Mouse (Mus musculus) limb, embryonic 14.5 days (tissue): ENCODE measurements around the gene Capn5. TPM values are rescaled to one million over a fixed set of nuclear protein-coding genes. Genes with fewer than 3 reads are reported as not detected.

Source experiments
- ATAC-seq: fragments of 200-750 bp; cut with Nextera tagmentation; 2 replicates; pipeline ENCODE4 v1.8.0; 2017; ENCODE audit warnings: low read depth, moderate number of reproducible peaks, moderate TSS enrichment; ENCODE audit not compliant: low FRiP score
- DNase-seq: peaks from one replicate; pipeline ENCODE4 v3.0.0-alpha.2; 2015; ENCODE audit warnings: low spot score
- H3K27ac ChIP-seq: fragments of 300-500 bp; sonication (generic); replicated peaks from 2 replicates; pipeline ENCODE4 v1.5.1; 2014; ENCODE audit warnings: low read depth, mild to moderate bottlenecking, low read length, moderate library complexity, mixed read lengths
- H3K27me3 ChIP-seq: fragments of 300-500 bp; sonication (generic); 2 replicates; pipeline ENCODE4 v1.6.1; 2014; ENCODE audit warnings: low read length, mixed read lengths; ENCODE audit not compliant: control insufficient read depth, insufficient read depth
- H3K36me3 ChIP-seq: fragments of 300-500 bp; sonication (generic); 2 replicates; pipeline ENCODE4 v1.6.1; 2014; ENCODE audit warnings: mild to moderate bottlenecking, low read length, moderate library complexity, mixed read lengths; ENCODE audit not compliant: control insufficient read depth, insufficient read depth
- H3K4me1 ChIP-seq: fragments of 300-500 bp; sonication (generic); 2 replicates; pipeline ENCODE4 v1.6.1; 2014; ENCODE audit warnings: antibody characterized with exemption, low read length, mixed read lengths; ENCODE audit not compliant: control insufficient read depth, insufficient read depth
- H3K4me2 ChIP-seq: fragments of 300-500 bp; sonication (generic); replicated peaks from 2 replicates; pipeline ENCODE4 v1.6.1; 2014; ENCODE audit warnings: low read depth, mild to moderate bottlenecking, low read length, moderate library complexity; ENCODE audit not compliant: severe bottlenecking
- H3K4me3 ChIP-seq: fragments of 300-500 bp; sonication (generic); replicated peaks from 2 replicates; pipeline ENCODE4 v1.5.1; 2014; ENCODE audit warnings: low read length
- H3K9ac ChIP-seq: fragments of 300-500 bp; sonication (generic); 2 replicates; pipeline ENCODE4 v1.6.1; 2014; ENCODE audit warnings: mild to moderate bottlenecking, low read depth, low read length, moderate library complexity; ENCODE audit not compliant: severe bottlenecking
- H3K9me3 ChIP-seq: fragments of 300-500 bp; sonication (generic); 2 replicates; pipeline ENCODE4 v1.6.1; 2016; ENCODE audit warnings: low read length; ENCODE audit not compliant: control insufficient read depth
- POLR2A ChIP-seq: fragments of 200-500 bp; IDR thresholded peaks from 2 replicates; pipeline ENCODE4 v1.8.0; 2012; ENCODE audit warnings: inconsistent platforms, mild to moderate bottlenecking, moderate library complexity, borderline replicate concordance; ENCODE audit not compliant: insufficient read depth, insufficient read length; ENCODE audit errors: extremely low read depth
- WGBS: fragments of 180-500 bp; shearing (Covaris S2); extraction: QIAGEN DNeasy Blood & Tissue Kit; methylation state at CpG from one replicate; pipeline ENCODE4 v1.1.7; 2014; 5-methylcytosine and 5-hydroxymethylcytosine counted together
- polyA plus RNA-seq, 2 experiments: library from polyadenylated mRNA; depleted of rRNA in 1 of 2; stranded (reverse) in 1 of 2; unstranded in 1 of 2; fragments of >200 nt; fragmentation: Nextera tagmentation in 1 of 2; extraction: Ambion mirVana in 1 of 2; gene quantifications; 2 replicates each; pipeline versions ENCODE4 v1.2.1 to v1.2.3; 2012 to 2014

Capn5 gene
- polyA plus RNA-seq, 2 experiments, result 6.5 to 9.6 TPM

DNA sequence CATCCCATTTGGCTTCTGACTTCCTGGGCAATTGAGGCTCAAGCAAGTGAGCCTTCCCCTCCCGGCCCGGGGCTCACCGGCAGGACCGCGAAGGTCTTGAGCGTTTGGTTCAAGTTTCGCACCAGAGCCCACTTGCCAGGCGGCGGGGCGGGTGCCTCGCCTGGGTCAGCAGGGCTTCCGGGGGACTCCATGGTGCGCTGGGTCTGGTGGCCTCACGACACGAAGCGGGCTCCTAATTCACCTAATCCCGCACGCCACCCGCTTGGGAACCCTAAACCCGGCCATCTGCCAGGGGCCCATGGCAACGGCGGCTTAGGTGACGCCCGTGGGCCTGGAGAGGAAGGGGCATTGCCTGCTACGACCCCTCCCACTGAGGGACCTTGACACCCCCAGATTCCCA lies 66.8 kb downstream of the Capn5 start:
- peak overlapping the region; percentile 29 for H3K4me3 ChIP-seq
- WGBS, result 5% methylated on average over 25 of the region's 25 CpGs
- H3K9me3 ChIP-seq, result no peaks in the 10 kb centered on the region
- no peaks in the 10 kb centered on the region for H3K27me3 ChIP-seq
- H3K36me3 ChIP-seq, result no peaks in the 10 kb centered on the region
- no peak overlapping the region for H3K27ac ChIP-seq
- no peak for DNase-seq
- H3K4me1 ChIP-seq, result peaks cover 9% of the 10 kb centered on the region
- TF ChIP-seq POLR2A, result no peak
- H3K4me2 ChIP-seq, result peak overlapping the region; percentile 59
- ATAC-seq, result peak; percentile 17; the same call in 1 of the 2 replicates
- peak overlapping the region; percentile 48 for H3K9ac ChIP-seq

DNA sequence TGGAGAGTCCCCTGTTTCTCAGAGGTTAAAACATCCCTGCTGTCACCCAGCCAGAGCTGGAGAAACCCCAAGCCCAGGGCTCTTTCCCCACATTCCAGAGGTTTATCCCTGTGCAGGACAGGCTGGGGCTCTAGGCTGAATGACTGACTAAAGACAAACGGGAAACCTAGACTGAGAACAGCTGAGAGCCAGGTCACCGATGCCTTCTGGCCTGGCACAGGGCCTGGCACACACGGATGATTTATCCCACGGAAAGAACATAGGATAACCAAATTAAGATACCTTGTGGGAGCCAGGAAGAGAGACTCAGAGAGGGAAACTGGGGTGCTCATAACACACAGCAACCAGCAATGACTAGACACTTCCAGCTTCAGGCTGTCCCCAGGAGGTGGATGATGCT lies 68.3 kb downstream of the Capn5 start:
- no peak for TF ChIP-seq POLR2A
- no peak overlapping the region for H3K9ac ChIP-seq
- no peak overlapping the region for H3K27ac ChIP-seq
- H3K27me3 ChIP-seq, result no peaks in the 10 kb centered on the region
- ATAC-seq (no peak), DNase-seq (no peak)
- H3K9me3 ChIP-seq, result no peaks in the 10 kb centered on the region
- no peak overlapping the region for H3K4me3 ChIP-seq
- H3K36me3 ChIP-seq, result no peaks in the 10 kb centered on the region
- peaks cover 9% of the 10 kb centered on the region for H3K4me1 ChIP-seq
- WGBS, result 66% methylated on average over 4 of the region's 4 CpGs
- no peak overlapping the region for H3K4me2 ChIP-seq

DNA sequence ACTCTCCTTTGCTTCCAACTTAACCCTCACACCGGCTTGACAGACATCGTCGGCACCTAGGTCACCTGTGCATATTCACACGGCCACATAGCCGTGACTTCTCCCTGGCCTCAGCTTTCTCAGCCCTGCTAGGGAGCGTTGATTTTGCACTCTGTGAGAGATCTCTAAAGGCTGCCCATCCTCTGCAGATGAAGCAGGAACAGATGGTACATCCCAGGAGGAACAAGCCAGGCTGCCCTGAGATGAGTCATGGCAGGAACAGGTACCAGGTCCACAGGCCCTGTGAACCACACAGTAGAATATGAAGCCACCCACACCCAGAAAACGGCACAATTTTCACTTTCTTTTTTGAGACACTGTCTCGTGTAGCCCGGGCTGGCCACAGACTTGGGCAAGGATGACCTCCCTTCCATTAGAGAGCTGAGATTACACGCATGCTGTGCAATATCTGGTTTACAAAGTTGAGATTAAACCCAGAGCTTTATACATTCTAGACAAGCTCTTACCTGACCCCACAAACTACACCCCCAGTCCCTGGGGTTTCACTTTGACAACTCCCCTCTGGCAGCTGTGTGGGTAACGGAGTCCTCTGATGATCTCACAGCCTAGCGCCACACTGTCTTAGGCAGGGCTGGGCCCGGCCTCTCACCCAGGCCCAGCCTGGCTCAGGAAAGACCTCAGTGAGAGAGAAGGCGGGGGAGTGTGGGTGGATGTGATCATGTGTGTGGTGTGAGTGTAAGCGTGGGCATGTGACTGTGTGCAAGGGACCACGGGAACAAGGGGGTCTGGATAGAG lies 69.2 kb downstream of the Capn5 start:
- H3K9me3 ChIP-seq, result no peaks in the 10 kb centered on the region
- DNase-seq (no peak), ATAC-seq (no peak)
- no peak overlapping the region for H3K27ac ChIP-seq
- H3K27me3 ChIP-seq, result no peaks in the 10 kb centered on the region
- H3K36me3 ChIP-seq, result no peaks in the 10 kb centered on the region
- no peak overlapping the region for H3K4me3 ChIP-seq
- H3K4me1 ChIP-seq, result peaks cover 9% of the 10 kb centered on the region
- no peak overlapping the region for H3K4me2 ChIP-seq
- no peak overlapping the region for H3K9ac ChIP-seq
- WGBS, result 80% methylated on average over 16 of the region's 16 CpGs
- no peak for TF ChIP-seq POLR2A

DNA sequence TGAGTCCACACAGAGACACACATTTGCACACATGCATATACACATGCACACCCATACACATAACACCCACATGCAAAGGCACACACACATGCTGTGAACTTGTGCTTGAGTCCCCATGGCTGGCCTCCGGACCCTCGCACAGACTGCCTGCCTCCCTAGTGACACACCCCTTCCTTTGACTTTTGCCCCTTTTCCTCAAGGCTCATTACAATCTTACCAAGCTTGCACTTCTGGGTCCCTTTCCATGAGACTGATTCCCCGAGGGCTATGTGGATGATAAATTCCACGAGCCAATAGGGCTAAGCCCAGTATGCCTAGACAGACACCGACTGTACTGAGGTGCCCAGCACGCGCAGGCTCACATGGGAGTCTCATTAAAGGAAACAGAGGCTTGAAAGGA lies 71.8 kb downstream of the Capn5 start:
- no peak for ATAC-seq
- Histone ChIP-seq H3K27me3 (no peaks in the 10 kb centered on the region), H3K4me2 (no peak overlapping the region), H3K9me3 (no peaks in the 10 kb centered on the region), H3K9ac (no peak overlapping the region), H3K4me3 (no peak overlapping the region), H3K4me1 (peaks cover 13% of the 10 kb centered on the region), H3K36me3 (no peaks in the 10 kb centered on the region), H3K27ac (no peak overlapping the region)
- TF ChIP-seq POLR2A, result no peak
- no peak for DNase-seq
- WGBS, result 83% methylated on average over 7 of the region's 7 CpGs

DNA sequence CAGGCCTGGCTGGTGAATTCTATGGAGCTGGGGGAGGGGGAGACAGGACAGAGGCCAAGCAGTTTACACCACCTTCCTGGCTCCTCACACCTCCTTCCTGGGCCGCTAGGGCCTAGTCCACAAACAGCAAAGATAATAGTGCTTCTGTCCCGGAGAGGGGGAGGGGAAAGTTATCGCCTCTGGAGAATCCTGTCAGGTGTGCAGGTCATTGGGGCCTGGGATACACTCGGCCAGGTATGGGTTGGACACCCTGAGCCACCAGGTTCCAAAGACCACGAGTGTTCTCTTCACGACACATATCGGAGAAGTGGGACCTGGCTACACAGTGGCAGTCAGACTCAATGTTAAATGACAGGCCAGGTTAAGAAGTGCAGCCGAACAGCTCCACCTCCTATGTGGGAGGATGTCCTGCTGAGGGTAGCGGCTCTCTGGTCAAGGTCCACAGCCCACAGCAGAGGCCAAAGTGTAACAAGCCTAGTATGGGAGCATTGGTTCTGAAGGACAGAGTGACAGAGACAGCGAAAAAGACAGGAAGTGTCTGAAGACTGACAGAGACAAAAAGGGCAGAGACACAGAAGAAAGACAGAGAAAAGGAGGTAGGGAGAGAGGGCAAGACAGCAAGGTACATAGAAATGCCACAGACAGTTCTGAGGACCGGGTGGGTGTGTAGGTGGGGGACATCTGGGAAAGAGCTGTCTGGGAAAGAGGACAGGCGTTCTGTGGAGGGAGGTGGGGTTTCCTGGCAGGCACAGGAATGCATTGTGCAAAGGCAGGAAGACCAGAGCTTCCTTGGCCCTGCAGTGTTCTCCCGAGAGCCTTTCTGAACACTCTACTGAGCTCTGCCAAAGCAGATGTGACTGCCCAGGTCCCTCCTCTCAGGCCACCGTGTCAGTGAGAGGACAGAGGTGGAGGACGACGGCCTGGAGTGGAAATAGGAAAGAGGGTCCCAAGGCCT lies 73.3 kb downstream of the Capn5 start:
- H3K4me2 ChIP-seq, result no peak overlapping the region
- H3K27me3 ChIP-seq, result no peaks in the 10 kb centered on the region
- TF ChIP-seq POLR2A, result no peak
- no peak overlapping the region for H3K27ac ChIP-seq
- H3K4me3 ChIP-seq, result no peak overlapping the region
- peaks cover 6% of the 10 kb centered on the region; the same call in 1 of the 2 replicates for H3K4me1 ChIP-seq
- no peaks in the 10 kb centered on the region for H3K36me3 ChIP-seq
- DNase-seq (no peak), ATAC-seq (no peak)
- 61% methylated on average over 16 of the region's 16 CpGs for WGBS
- no peaks in the 10 kb centered on the region for H3K9me3 ChIP-seq
- H3K9ac ChIP-seq, result no peak overlapping the region
